Mouse (Mus musculus) CH12.LX (cell line): ENCODE measurements around the gene Cage1.

Experiments used
- CTCF ChIP-seq, 2 experiments: IDR thresholded peaks in 1 of 2; conservative IDR thresholded peaks in 1 of 2; 2 replicates each; pipeline ENCODE4 v1.5.1; 2011 to 2012; ENCODE audit warnings: low read depth in 2 of 2, low read length in 2 of 2, improper control_type of control experiment in 1 of 2, inconsistent platforms in 1 of 2, mild to moderate bottlenecking in 1 of 2, moderate library complexity in 1 of 2
- KAT2A ChIP-seq: IDR thresholded peaks from 2 replicates; pipeline ENCODE4 v1.6.1; 2012; ENCODE audit warnings: low read length, improper control_type of control experiment, inconsistent platforms; ENCODE audit not compliant: insufficient replicate concordance
- MAFK ChIP-seq: IDR thresholded peaks from 2 replicates; pipeline ENCODE4 v1.6.1; 2011; ENCODE audit warnings: low read length, improper control_type of control experiment; ENCODE audit not compliant: insufficient replicate concordance
- MAX ChIP-seq: IDR thresholded peaks from 2 replicates; pipeline ENCODE4 v1.6.1; 2011; ENCODE audit warnings: low read length, improper control_type of control experiment
- POLR2AphosphoS2 ChIP-seq: IDR thresholded peaks from 2 replicates; pipeline ENCODE4 v1.6.1; 2011; ENCODE audit warnings: low read depth, low read length, improper control_type of control experiment
- TBP ChIP-seq: conservative IDR thresholded peaks from 2 replicates; pipeline ENCODE4 v1.6.1; 2011; ENCODE audit warnings: low read depth, low read length, improper control_type of control experiment
- ZKSCAN1 ChIP-seq: IDR thresholded peaks from 2 replicates; pipeline ENCODE4 v1.6.1; 2012; ENCODE audit warnings: low read depth, inconsistent platforms, low read length, improper control_type of control experiment, borderline replicate concordance
- ZMIZ1 ChIP-seq: IDR thresholded peaks from 2 replicates; pipeline ENCODE4 v1.6.1; 2012; ENCODE audit warnings: low read depth, mild to moderate bottlenecking, inconsistent platforms, low read length, improper control_type of control experiment

DNA sequence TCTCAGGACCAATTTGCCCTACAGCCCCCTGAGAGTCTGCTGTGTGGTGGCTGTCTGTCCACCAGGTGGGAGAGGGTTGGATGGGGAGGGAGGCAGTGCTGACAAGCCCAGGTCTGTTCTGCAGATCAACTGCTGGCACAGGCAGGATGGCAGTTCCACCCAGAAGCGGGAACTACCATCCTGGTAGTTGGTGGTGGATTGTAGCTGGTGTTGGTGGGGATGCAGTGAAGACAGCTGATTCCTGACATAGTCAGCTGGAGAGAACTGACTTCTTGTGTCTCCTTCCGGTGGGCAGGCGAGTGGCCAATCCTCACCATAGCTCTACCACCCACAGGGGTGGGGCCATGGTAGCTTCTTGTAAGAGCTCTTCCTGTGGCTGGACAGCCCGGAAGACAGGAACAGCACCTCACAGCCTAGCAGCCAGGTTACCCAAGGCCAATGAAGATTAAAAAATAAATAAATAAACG, 26.4 kb downstream of the Cage1 start:
- TF ChIP-seq TBP (peak; percentile 85), POLR2AphosphoS2 (no peak), KAT2A (no peak), CTCF (conservative IDR thresholded peaks at IDR 0.05 in 1 of 2, IDR thresholded peaks at IDR 0.05 in 1 of 2; ENCODE audit: low read depth in 2 of 2, low read length in 2 of 2) (no peak), ZMIZ1 (peak; percentile 41; the same call in 1 of the 2 replicates), MAFK (no peak), MAX (no peak), ZKSCAN1 (no peak)
